Mouse (Mus musculus) hindbrain, embryonic 10.5 days (tissue): ENCODE measurements around the gene Borcs7. TPM values are rescaled to one million over a fixed set of nuclear protein-coding genes. Genes with fewer than 3 reads are reported as not detected.

ENCODE experiments used
- DNase-seq: peaks from one replicate; pipeline ENCODE4 v3.0.0-alpha.2; 2017; ENCODE audit warnings: low spot score
- H3K27ac ChIP-seq: fragments of 300-500 bp; sonication (generic); 2 replicates; pipeline ENCODE4 v1.5.1; 2016; ENCODE audit warnings: mild to moderate bottlenecking, moderate library complexity
- H3K27me3 ChIP-seq: fragments of 300-500 bp; sonication (generic); 2 replicates; pipeline ENCODE4 v1.6.1; 2016; ENCODE audit warnings: mild to moderate bottlenecking; ENCODE audit not compliant: poor library complexity, insufficient read depth, severe bottlenecking
- H3K36me3 ChIP-seq: fragments of 300-500 bp; sonication (generic); 2 replicates; pipeline ENCODE4 v1.6.1; 2016; ENCODE audit warnings: mild to moderate bottlenecking, moderate library complexity
- H3K4me1 ChIP-seq: fragments of 300-500 bp; sonication (generic); replicated peaks from 2 replicates; pipeline ENCODE4 v1.6.1; 2016; ENCODE audit warnings: mild to moderate bottlenecking
- H3K4me3 ChIP-seq: fragments of 300-500 bp; sonication (generic); 2 replicates; pipeline ENCODE4 v1.5.1; 2016; ENCODE audit warnings: mild to moderate bottlenecking, moderate library complexity
- H3K9me3 ChIP-seq: fragments of 300-500 bp; sonication (generic); 2 replicates; pipeline ENCODE4 v1.6.1; 2016; ENCODE audit warnings: mild to moderate bottlenecking, moderate library complexity
- WGBS: fragments of 180-500 bp; shearing (Covaris S2); methylation state at CpG from one replicate; pipeline ENCODE4 v1.1.7; 2016; 5-methylcytosine and 5-hydroxymethylcytosine counted together
- polyA plus RNA-seq: library from polyadenylated mRNA; unstranded; fragments of >200 nt; fragmentation: Nextera tagmentation; extraction: Ambion mirVana; gene quantifications from 2 replicates; pipeline ENCODE4 v1.2.1, GENCODE M21; 2016

Gene Borcs7
- polyA plus RNA-seq, 1 experiment from 2014 or later = 15.7 TPM

DNA sequence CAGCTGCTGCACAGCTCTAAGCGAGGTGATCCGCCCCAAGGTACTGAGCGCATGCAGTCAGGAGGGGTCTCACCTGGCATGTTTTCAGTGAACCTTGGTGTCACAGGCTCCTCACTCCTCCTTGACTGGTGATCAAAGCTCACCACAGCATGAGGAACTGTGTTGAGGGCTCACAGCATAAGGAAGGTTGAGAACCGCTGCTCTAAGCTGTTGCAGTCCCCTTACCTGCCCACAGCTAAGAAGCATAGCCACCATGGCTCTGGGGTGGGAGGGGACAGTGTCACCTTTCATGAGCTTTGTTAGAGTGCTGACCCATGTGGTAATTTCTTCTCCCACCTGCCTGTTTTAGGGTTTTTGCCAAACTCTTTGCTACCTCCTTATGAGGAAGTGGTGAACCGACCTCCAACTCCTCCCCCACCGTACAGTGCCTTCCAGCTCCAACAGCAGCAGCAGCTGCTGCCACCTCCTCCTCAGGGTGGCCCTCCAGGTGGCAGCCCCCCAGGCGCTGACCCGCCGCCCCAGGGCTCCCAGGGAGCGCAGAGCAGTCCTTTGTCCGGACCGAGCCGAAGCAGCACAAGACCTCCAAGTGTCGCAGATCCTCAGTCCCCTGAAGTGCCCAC, 36.0 kb upstream of the Borcs7 start:
- Histone ChIP-seq H3K4me3 (no peak overlapping the region), H3K27ac (no peak overlapping the region), H3K27me3 (no peaks in the 10 kb centered on the region), H3K36me3 (peaks cover 75% of the 10 kb centered on the region), H3K4me1 (no peaks in the 10 kb centered on the region), H3K9me3 (no peaks in the 10 kb centered on the region)
- WGBS = 94% methylated on average over 14 of the region's 14 CpGs
- no peak for DNase-seq

DNA sequence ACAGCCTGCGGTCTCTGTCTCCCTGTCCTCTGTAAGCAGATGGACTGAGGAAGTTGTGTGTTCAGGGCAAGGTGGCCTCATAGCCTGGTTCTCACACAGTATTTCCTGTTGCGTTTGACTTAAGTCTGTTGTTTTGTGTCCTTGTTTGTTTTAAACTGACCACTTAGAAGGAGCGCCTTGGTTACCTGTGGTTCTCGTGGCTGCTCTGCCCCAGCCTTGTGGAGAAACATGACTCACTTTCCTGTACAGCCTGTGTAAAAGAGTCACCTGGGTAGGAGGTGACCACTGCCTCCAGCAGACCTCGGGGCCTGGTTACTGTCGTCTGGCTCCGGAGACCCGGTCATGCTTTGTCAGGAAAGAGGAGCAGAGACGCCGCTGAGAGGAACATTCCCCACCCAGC, 34.1 kb upstream of the Borcs7 start:
- H3K4me3 ChIP-seq = no peak overlapping the region
- no peaks in the 10 kb centered on the region for H3K9me3 ChIP-seq
- 96% methylated on average over 10 of the region's 10 CpGs for WGBS
- no peak for DNase-seq
- no peak overlapping the region for H3K27ac ChIP-seq
- no peaks in the 10 kb centered on the region for H3K27me3 ChIP-seq
- peaks cover 64% of the 10 kb centered on the region for H3K36me3 ChIP-seq
- no peaks in the 10 kb centered on the region for H3K4me1 ChIP-seq

DNA sequence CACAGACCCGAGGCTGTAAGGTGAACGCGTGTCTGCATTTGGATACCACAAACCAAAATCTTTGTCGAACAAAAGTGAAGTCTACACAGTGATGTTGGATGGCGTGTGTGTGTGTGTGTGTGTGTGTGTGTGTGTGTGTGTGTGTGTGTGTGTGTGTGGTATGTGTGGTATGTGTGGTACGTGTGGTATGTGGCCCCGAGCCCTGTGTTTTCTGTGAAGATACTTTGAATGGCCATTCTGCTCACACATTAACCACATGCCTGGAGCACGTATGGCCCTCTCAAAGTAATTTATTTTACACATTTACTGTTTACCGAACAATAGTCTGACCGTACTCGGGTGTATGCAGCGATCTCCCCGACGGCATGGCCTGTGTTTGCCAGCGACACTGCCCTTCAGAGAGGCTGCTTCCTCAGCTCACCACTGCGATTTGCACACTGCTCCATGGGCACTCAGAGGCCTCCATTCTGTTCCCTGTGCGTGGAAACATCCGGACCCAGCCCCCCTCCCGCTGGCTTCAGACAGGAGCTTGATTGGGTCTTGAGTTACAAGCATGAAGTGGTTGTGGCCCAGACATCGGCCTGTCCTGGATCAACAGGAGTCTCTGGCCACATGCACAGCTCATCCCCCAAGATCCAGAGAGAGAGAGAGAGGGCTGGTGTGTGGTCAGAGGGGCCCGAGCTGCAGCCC, 33.4 kb upstream of the Borcs7 start:
- WGBS = 93% methylated on average over 21 of the region's 21 CpGs
- Histone ChIP-seq H3K27ac (no peak overlapping the region), H3K9me3 (no peaks in the 10 kb centered on the region), H3K4me1 (no peaks in the 10 kb centered on the region), H3K27me3 (no peaks in the 10 kb centered on the region), H3K36me3 (peaks cover 64% of the 10 kb centered on the region), H3K4me3 (no peak overlapping the region)
- DNase-seq = no peak

GRCm38 (mm10) chr19:46657339-46658020, 32.2 kb upstream of the Borcs7 start:
- Histone ChIP-seq H3K4me1 (no peaks in the 10 kb centered on the region), H3K36me3 (peaks cover 56% of the 10 kb centered on the region), H3K27me3 (no peaks in the 10 kb centered on the region), H3K27ac (no peak overlapping the region), H3K9me3 (no peaks in the 10 kb centered on the region), H3K4me3 (no peak overlapping the region)
- no peak for DNase-seq
- 92% methylated on average over 3 of the region's 3 CpGs for WGBS

- Histone ChIP-seq H3K9me3 (no peaks in the 10 kb centered on the region), H3K27ac (no peak overlapping the region), H3K36me3 (peaks cover 47% of the 10 kb centered on the region), H3K4me1 (no peaks in the 10 kb centered on the region), H3K4me3 (no peak overlapping the region), H3K27me3 (no peaks in the 10 kb centered on the region)
- WGBS = 94% methylated on average over 7 of the region's 7 CpGs
- no peak for DNase-seq
Measured at GRCm38 (mm10) chr19:46658348-46658747, 31.4 kb upstream of the Borcs7 start.

- H3K9me3 ChIP-seq = no peaks in the 10 kb centered on the region
- H3K36me3 ChIP-seq = peaks cover 42% of the 10 kb centered on the region
- no peak for DNase-seq
- no peak overlapping the region for H3K4me3 ChIP-seq
- no peaks in the 10 kb centered on the region for H3K27me3 ChIP-seq
- no peaks in the 10 kb centered on the region for H3K4me1 ChIP-seq
- no peak overlapping the region for H3K27ac ChIP-seq
- 92% methylated on average over 9 of the region's 9 CpGs for WGBS
Measured at GRCm38 (mm10) chr19:46658851-46659250, 30.9 kb upstream of the Borcs7 start.

- Histone ChIP-seq H3K36me3 (peaks cover 16% of the 10 kb centered on the region), H3K27ac (no peak overlapping the region), H3K9me3 (no peaks in the 10 kb centered on the region), H3K4me3 (no peak overlapping the region), H3K4me1 (peaks cover 8% of the 10 kb centered on the region), H3K27me3 (no peaks in the 10 kb centered on the region)
- whole genome bisulfite sequencing = 76% methylated on average over 4 of the region's 4 CpGs
- no peak for DNase-seq
Measured at GRCm38 (mm10) chr19:46661511-46661910, 28.2 kb upstream of the Borcs7 start.

GRCm38 (mm10) chr19:46662214-46662613, 27.5 kb upstream of the Borcs7 start:
- H3K36me3 ChIP-seq = peaks cover 8% of the 10 kb centered on the region
- peaks cover 9% of the 10 kb centered on the region for H3K4me1 ChIP-seq
- no peak overlapping the region for H3K4me3 ChIP-seq
- H3K27me3 ChIP-seq = no peaks in the 10 kb centered on the region
- WGBS = 86% methylated on average over 8 of the region's 8 CpGs
- H3K9me3 ChIP-seq = no peaks in the 10 kb centered on the region
- no peak for DNase-seq
- no peak overlapping the region for H3K27ac ChIP-seq

GRCm38 (mm10) chr19:46662784-46663183, 26.9 kb upstream of the Borcs7 start:
- H3K4me1 ChIP-seq = peaks cover 11% of the 10 kb centered on the region
- DNase-seq = no peak
- H3K4me3 ChIP-seq = no peak overlapping the region
- no peaks in the 10 kb centered on the region for H3K27me3 ChIP-seq
- no peaks in the 10 kb centered on the region for H3K9me3 ChIP-seq
- 80% methylated on average over 6 of the region's 6 CpGs for WGBS
- H3K36me3 ChIP-seq = 0 out of 2 replicates have a peak, but pooled peaks cover 4% of the 10 kb centered on the region
- no peak overlapping the region for H3K27ac ChIP-seq

- H3K27me3 ChIP-seq = no peaks in the 10 kb centered on the region
- DNase-seq = no peak
- H3K36me3 ChIP-seq = no peaks in the 10 kb centered on the region
- H3K4me1 ChIP-seq = peaks cover 11% of the 10 kb centered on the region
- H3K9me3 ChIP-seq = no peaks in the 10 kb centered on the region
- no peak overlapping the region for H3K4me3 ChIP-seq
- no peak overlapping the region; the same call in 1 of the 2 replicates for H3K27ac ChIP-seq
- WGBS = 70% methylated on average over 7 of the region's 7 CpGs
Measured at GRCm38 (mm10) chr19:46665474-46665873, 24.2 kb upstream of the Borcs7 start.

- WGBS = 63% methylated on average over 11 of the region's 11 CpGs
- Histone ChIP-seq H3K9me3 (no peaks in the 10 kb centered on the region), H3K36me3 (no peaks in the 10 kb centered on the region), H3K27me3 (peaks cover 8% of the 10 kb centered on the region; the same call in 1 of the 2 replicates), H3K4me3 (no peak overlapping the region), H3K27ac (no peak overlapping the region), H3K4me1 (peaks cover 17% of the 10 kb centered on the region)
- DNase-seq = no peak
Measured at GRCm38 (mm10) chr19:46667300-46667699, 22.4 kb upstream of the Borcs7 start.

- H3K4me1 ChIP-seq = peaks cover 17% of the 10 kb centered on the region
- 91% methylated on average over 10 of the region's 10 CpGs for WGBS
- H3K36me3 ChIP-seq = no peaks in the 10 kb centered on the region
- H3K27me3 ChIP-seq = peaks cover 8% of the 10 kb centered on the region; the same call in 1 of the 2 replicates
- no peak for DNase-seq
- no peak overlapping the region for H3K4me3 ChIP-seq
- H3K27ac ChIP-seq = no peak overlapping the region
- H3K9me3 ChIP-seq = no peaks in the 10 kb centered on the region
Measured at GRCm38 (mm10) chr19:46668263-46668662, 21.4 kb upstream of the Borcs7 start.

- Histone ChIP-seq H3K4me1 (peaks cover 17% of the 10 kb centered on the region), H3K4me3 (no peak overlapping the region), H3K27me3 (peaks cover 8% of the 10 kb centered on the region; the same call in 1 of the 2 replicates), H3K36me3 (no peaks in the 10 kb centered on the region), H3K9me3 (no peaks in the 10 kb centered on the region), H3K27ac (no peak overlapping the region)
- no peak for DNase-seq
- 90% methylated on average over 5 of the region's 5 CpGs for WGBS
Measured at GRCm38 (mm10) chr19:46669802-46670201, 19.9 kb upstream of the Borcs7 start.
